Mouse (Mus musculus) kidney, adult 2 months (tissue): Measurements from ENCODE around the gene Jmjd1c.

Experiments used
- CTCF ChIP-seq: fragments of 200-500 bp; conservative IDR thresholded peaks from 2 replicates; pipeline ENCODE4 v1.5.1; 2011; ENCODE audit warnings: low read depth, mild to moderate bottlenecking, control low read depth, low read length, moderate library complexity, mixed read lengths; ENCODE audit not compliant: insufficient read depth, insufficient read length
- POLR2A ChIP-seq: fragments of 200-500 bp; IDR thresholded peaks from one replicate; pipeline ENCODE4 v1.6.1; 2011; ENCODE audit warnings: low read depth, low read length, control low read depth

GRCm38 (mm10) chr10:67216872-67217271, 120.9 kb downstream of the Jmjd1c start:
- no peak for TF ChIP-seq POLR2A
- 0 out of 2 replicates have a peak, but pooled peaks have one; percentile 4 for TF ChIP-seq CTCF
